Mouse (Mus musculus) layer of hippocampus, adult 8-10 months (tissue): ENCODE data around the gene Lgalsl. TPM values are rescaled to one million over a fixed set of nuclear protein-coding genes. Genes with fewer than 3 reads are reported as not detected.

Source experiments
- DNase-seq, 2 experiments: peaks; one replicate each; pipeline ENCODE4 v3.0.0; 2022; ENCODE audit warnings: low spot score in 2 of 2
- total RNA-seq, 4 experiments: library from RNA; stranded (reverse); gene quantifications; 2 replicates each; pipeline ENCODE4 v1.2.4; 2022

Lgalsl gene
- total RNA-seq = 10 to 100 TPM; 70.3 to 84.7 (median 71.2) TPM

DNA sequence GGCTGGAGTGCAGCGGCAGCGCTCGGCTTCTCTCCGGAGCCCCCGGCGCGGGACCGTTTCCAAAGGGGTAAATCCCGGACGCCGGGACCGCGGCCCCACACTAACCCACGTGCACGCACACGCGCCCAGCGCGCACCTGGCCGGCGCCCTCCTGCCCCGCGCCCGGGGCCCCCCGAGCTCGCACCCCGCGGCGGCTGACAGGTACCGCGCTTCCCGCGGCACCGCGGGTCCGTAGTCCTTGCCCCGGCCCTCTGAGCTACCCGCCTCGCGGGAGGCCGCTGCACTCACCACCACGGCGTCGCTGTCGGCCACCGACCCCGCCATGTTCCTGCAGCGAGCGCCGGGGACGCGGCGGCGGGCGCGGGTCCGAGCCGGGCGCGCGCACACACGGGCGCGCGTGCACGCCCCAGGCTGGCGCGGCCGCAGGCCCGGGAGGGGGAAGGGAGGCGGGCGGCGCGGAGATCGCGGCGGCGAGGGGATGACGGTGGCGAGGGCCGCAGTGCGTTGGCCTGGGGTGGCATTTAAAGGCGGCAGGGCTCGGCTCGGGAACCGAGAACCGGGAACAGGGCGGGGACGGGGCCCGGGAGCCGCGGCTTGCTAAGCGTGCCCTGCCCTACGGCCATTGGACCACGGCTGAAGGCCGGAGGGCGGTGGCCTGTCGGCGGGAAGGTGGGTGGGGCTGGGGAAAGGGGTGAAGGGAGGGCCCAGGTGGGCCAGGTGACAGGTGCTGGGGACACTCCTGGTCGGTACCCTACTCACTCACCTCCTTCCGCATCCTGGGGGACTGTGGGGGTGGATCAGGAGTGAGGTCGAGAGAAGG lies at the start of gene Lgalsl:
Gene Lgalsl (minus strand): TSS at position 371 of the 820 bp plus-strand sequence.
- peak; percentile 29 to 71 for DNase-seq

DNA sequence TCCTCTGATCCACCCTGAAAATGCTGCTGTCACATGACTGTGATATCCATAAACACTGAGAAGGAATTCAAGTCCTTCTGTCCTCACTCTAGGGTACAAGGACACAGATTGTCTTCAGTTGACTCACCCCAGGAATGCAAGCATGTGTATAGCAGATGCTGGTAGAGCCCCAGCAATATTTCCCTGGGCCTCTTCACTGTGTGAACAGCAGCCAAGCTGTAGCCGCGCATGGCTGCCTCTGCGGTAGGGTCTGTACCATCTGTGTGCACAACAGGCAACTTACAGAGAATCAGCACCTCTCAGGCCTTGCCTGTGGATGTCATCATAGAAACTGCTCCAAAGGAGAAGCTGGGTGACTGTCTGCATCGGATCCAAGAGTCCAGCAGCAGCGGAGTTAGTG lies 47.8 kb upstream of the Lgalsl start:
- DNase-seq = peak; percentile 17 to 42

DNA sequence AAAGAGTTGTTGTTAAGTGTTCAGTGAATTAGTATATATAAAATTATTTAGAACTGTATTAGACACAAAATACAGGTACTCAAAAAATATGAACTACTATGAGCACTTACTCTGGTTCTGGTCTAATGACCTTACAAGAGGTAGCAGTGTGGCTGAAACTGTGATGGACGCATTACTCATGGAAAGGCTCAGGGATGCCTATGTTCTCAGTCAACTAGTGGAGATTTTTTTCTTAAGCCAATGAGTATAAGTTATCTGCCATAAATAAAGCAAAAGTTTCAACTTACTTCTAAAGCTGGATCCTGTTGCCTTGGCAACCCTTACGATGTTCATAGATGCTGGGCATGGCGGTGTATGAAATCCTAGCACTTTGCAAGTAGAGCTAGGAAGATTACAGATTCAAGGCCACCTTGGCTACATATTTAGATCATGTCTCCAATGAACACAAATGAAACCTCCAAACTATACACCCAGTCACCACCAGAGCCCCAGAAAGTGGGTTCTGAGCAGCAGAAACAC lies 46.8 kb upstream of the Lgalsl start:
- DNase-seq = no peak

DNA sequence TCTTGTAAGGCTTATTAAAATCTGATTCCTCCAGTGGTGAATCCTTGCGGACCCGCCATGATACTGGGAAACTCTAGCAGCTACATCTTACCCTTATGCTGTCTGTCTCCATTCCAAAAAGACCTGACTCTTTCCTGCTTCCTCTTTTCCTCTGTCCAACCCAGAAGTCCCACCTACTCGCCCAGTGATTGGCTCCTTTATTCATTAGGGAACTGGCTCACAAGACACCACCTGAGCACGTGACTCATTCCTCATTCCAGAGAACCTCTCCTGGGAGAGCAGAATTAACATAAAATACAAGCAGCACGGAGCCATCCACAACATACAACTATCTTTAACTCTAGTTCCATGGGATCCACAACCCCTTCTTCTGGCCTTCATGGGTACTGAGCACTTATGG lies 42.5 kb upstream of the Lgalsl start:
- DNase-seq = no peak

DNA sequence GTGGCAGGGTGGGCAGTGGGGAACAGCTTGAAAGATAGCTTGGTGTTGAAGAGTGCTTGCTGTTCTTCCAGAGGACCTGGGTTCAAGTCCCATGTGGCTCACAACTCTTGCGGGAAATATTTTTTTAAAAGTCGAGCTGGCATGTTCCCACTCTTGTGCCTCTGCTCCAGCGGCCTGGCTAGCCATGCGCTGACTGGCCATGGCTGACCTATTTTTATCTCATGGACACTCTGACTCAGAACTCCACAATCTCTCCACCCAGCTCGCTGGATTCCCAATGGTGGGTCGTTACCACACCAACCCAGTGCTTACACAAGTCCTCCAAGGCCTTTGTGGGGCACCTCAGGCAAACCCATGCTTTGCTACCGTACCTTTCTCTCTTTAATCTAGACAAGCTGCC lies 42.1 kb upstream of the Lgalsl start:
- no peak for DNase-seq

DNA sequence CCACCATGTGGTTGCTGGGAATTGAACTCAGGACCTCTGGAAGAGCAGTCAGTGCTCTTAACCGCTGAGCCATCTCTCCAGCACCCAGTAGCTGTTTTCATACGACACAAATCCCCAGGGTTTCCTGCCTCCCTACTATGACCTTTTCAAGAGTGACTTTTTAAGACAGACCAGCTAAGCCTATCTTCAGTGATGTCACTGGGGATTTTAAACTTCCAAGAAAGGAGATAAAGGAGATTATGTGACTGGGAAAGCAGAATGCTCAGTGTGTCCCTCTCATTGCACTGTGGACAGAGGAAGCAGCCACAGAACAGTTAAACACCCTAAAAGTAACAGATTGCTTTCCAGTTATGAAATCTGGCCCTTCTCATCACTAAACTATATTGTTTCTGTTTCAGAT lies 41.6 kb upstream of the Lgalsl start:
- no peak for DNase-seq

DNA sequence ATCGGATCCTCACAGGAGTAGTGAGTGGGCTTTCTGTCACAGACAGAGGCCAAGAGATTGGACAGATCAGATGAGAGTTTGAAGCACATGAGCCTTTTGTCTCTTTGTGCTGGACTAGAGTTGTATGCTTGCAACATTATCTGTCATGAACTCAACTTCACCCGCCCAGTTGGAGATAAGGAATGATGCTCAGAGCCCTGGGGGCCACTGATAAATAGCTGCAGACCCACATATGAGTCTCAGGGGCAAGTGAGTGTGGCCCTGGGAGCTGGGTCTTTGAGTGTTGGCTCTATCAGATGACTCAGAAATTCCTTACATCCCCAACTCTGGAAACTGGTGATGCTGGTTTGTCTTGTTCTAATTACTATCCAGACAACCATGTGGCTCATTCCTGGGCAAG lies 39.1 kb upstream of the Lgalsl start:
- DNase-seq = no peak

DNA sequence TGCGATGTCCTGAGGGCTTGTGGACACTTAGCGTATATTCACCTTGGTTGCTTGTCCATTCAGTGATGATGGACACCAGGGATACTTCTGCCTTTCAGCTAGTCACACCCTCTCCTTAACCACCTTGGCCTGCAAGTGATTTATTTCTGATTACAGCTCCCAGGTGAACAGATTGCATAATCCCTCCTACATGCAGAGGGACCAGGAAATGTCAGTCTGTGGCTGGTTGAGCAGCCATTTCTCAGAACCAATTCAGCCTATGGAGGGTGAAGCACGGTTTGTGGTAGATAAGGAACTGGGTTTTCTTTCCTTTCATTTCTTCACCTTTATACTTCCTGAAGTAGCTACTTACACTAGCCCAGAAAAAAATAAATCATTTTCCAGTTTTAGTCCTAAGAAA lies 34.6 kb upstream of the Lgalsl start:
- DNase-seq = no peak

DNA sequence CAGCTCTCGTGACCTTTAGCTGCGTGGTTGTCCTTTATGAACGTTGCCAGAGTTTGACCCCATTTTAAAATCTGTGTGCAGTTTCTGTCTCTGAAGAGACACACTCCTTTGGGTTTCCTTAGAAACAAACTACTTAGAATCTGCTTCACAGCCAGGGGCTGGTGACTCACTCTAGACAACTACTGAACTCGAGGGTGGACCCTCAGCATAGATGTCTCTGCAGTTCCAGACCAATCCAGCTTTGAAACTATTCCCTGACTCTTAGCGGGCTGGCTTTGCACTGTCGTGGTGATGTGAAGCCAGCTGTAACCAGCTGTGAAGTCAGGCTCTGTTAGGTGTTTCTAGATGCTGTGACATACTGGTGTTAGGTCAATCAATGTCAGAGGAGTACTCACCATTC lies 33.8 kb upstream of the Lgalsl start:
- no peak for DNase-seq

DNA sequence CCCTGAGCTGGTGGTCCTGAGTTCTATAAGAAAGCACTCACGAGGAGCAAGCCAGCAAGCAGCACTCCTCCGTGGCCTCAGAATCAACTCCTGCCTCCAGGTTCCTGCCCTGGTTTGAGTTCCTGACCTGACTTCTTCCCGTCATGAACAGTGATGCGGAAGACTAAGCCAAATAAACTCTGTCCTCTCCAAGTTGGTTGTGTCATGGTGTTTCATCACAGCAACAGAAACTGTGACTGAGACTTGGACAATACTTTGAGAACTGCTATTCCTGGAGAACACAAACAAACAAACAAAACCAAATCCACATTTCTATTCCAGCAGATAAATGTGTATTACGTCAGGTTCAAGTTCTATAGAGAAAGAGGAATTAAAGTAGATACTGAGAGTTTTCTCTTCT lies 31.2 kb upstream of the Lgalsl start:
- DNase-seq = no peak

DNA sequence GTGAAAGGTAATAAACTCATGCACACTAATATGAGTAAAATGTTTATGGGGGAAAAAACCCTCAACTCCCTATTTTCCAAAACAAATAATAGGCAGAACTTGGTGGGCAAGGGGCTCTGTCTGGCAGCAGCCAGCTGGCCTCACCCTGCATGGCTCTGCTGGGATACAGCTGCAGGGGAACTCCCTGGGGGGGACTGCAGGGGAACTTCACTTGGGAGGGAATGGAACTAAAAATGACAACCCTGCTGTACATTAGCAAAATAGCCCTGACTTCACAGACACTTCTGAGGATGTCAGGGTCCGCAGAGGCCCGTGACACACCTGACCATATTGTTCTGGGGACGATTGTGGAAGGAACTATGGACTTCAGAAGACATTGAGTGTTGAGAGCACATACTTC lies 29.5 kb upstream of the Lgalsl start:
- DNase-seq = no peak

DNA sequence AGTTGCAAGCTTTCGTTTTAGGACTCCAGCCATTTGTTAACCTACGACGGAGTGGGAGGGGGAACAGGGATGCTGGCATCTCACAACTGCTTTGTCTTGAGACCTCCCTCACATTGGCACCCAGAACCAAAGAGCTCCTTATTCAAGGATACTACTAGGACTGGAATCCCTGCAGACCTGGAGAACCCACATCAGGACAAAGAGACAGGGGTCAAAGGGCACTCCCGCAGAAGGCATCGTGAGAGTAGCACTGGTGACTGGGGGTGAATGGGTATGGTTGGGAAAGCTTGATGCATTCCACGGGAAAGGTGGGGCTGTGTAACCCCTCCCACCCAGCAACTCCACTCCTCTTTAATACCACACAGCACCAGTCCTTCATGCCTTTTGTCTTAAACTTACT lies 29.0 kb upstream of the Lgalsl start:
- no peak for DNase-seq

DNA sequence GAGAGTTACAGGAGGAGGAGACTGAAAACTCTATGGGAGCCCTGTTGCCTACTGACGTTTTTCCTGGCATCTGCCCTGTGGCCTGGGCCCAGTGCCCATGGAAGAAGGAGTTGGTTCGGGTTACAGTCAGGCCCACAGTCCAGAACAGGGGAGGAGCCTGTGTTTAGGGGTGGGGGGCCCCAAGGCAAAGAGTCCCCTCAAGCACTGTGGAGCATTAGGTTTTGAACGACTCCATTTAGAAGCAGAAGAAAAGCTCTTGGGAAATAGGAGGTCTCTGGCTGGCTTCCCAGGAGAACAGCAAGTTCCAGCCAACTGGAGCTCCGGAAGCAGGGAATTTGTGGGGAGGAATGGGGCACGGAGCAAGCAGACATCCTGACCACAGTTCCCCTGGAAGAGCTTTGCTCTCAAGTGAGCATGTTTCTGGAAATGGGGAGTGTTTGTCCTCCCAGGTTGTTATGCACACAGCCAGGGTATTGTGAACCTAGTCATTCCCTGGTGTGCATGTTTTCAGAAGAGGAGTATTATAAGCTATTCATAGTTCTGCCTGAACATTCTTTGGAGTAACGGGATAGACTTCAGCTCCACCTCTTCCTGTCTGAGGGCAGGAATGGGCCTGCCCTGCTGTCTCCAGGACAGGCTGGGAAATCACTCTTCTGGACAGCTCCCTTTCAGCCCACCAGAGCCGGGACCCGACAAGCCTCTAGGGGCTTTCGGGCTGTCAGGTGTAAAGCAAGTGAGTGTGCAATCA lies 28.2 kb upstream of the Lgalsl start:
- peak; percentile 86 to 92 for DNase-seq

DNA sequence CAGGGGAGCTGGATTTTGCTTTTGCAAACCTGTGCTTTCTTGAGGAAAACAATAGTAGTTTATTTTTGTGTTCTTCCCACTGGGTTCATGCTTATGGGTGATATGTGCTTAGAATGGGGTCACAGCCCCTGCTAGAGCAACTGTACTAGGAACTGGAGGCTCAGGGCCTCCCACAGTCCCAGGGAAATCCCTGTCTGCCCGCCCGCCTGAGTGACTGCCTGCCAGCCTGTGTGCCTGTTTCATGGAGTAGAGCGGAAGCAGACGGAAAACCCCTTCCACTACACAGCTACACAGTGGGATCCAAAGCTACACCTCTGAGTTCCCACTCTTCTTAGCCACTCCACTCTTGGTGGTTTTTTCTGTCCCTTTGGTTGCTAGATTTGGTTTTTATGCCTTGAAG lies 27.1 kb upstream of the Lgalsl start:
- no peak for DNase-seq

DNA sequence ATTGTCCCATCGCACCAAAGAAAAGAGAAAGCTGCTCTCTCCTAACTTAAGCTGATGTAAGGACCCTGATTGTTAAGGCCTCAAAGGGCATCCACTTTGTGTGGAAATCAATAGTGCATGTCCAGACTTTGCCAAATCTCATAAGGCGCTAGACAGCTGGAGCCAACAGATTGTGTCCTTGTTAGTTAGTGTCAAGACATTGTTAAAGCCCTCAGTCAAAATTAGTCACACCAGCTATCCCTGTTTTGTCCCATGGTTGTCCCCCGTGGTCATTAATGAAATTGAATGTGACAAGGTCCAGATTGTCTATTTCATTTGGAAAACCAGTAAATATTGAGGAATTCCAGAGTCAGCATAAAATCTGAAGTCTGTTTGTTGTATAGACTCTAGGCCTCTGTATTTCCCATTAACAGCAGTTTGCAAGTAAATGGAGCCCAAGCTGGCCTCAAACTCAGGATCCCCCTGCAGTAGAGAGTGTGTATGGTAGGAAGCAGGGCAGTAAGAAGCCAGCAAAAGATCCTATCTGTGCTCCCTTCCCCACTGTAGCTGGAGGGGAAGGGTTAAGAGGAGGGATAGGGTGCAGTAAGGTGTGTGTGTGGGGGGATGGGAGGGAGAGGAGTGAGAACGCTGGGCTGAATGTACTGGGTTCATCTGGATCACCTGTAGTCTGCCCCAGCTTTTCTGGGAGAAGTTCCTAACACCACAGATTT lies 23.3 kb upstream of the Lgalsl start:
- no peak for DNase-seq

DNA sequence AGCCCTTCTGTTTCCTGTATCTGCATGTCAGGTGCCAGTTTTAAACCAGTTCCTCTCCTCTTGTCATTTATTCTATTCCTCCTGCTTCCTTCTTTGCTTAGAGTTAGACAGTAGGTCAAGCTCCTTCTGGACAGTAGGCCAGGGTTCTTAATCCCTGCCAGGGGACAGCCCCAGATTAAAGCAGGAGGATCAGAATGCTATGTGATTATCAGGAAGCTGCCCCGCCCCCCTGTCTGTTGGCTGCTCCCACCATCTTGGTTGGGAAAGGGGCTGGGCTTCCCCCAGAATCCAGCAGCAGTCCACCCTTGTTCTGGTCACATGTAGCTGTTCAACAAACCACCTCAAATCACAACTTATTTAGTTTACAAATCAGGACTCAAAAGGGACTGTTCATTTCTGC lies 19.3 kb upstream of the Lgalsl start:
- DNase-seq = no peak

DNA sequence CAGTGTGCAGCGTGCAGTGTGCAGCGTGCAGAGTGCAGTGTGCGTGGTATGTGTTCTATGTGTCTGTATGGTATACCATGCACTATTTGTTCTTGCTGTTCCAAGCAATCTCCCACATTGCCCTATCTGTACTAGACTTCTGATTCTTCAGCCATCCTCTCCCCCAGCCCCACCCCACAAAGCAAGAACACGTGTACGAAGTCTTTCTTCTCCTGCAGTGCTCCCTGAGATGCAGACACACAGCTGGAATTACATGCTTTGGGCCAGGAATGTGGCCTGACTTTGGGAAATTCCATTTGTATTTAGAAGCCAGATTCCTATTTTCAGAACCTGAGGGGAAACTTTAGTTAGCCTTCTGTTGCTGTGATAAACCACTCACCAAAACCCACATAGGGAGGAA lies 18.5 kb upstream of the Lgalsl start:
- DNase-seq = no peak

DNA sequence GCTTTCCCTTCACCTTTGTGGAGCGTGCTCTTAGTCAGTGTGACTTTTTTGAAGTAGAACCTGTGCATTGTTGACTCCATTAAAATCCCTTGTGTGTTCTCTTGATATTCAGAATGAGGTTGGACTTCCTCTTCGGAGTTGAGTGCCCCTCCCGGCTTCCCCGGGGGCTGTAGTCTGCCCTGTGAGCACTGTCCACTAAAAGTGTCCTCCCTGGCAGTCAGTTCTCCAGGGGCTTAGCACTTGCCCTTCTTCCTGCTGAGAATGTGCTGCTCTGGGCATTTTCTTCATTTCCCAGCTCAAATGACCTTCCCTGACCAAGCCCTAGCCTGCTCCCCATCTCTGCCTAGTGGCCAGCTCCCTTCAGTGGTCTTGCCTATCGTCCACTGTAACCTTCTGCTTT lies 6.5 kb upstream of the Lgalsl start:
- no peak for DNase-seq

DNA sequence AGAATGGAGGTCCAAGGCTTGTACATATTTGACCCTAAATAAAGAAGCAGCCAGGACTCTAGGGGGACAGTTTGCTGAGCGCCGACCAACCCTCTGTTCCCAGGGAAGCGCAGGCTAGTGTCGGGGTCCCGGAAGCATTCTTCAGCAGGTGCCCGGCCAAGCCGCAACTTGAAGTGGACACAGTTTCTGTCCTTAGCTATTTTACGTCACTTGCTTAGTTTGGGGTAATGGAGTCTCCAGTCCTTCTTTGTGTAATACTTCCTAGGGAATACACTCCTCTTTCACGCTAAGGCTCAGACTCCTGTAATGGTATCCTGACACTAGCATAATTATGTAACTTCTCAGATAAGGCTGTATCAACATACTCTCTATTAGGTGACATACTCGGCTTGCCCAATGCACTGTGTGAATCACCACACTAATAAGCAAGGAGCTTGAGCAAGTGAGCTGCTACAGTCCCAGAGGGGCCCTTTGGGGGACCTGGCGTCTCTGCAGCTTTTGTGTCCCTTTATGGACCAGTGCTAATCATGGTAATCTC lies 813 bp upstream of the Lgalsl start:
- peak; percentile 9 to 16 for DNase-seq

DNA sequence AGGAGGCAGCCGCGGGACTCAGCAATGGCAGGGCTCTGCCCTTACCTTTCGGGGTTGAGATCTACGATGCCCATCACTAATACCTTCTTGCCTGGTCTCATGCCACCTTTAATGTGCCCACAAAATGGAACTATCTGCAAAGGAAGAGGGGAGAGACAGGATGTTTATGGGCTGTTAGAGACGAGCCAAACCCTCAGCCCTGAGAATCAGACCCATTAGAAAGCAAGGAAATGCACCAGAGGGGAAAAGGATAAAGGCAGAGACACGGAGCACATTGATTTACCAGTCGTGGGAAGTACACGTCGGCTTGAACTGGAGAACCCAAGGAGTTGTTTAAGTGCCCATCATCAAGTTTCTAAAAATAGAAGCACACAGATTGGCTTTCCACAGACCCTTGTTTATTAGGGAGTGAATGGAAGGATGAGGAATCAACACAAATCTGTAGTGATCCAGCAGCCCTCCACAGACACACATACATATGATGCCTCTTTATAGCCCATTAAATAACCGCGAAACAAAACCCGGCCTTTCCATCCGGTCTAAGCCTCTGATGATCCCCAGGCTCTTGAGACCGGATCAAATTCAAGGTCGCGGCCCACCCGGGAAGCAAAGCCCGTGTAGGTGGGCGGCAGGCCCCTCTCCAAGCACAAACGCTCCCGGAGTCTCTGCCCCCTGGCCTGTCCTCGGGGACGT lies 717 bp downstream of the Lgalsl start:
- DNase-seq = peak in 1 of 2 experiments; percentile 10

DNA sequence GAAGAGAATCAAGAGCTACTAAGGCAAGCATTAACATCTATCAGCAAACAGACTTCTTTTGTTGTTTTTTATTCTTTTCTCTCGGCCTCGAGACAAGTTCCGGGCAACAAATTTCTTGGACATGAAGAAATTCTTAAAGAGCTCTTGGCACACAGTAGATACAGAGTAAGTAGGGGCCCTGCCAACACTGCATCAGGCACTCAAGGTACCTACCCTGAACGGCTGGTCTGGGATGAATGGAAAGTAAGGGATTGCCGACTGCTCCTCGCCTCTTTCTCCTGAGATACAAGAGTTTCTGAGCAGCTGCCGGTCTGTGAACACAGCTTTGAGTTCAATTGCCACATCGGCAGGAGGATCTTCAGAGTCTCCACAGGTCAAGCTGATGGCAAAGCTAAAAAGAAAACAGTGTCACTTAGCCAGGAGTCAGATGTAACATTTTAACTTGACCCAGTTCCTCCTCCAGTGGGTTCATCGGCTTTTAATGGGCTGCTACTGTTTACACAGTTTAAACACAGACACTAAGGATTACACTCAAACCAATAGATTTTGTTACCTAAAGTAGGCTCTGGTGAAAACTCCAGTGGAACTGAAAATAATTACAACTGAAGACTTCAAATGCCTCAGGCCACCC lies 1.7 kb downstream of the Lgalsl start:
- DNase-seq = no peak
